Mouse (Mus musculus) heart, postnatal 0 days (tissue): ENCODE measurements around the gene Ankk1. TPM values are rescaled to one million over a fixed set of nuclear protein-coding genes. Genes with fewer than 3 reads are reported as not detected.

Source experiments
- ATAC-seq: fragments of 200-750 bp; cut with Nextera tagmentation; 2 replicates; pipeline ENCODE4 v1.8.0; 2017; ENCODE audit warnings: low read depth, moderate number of reproducible peaks, moderate library complexity; ENCODE audit not compliant: insufficient read depth
- DNase-seq: peaks from one replicate; pipeline ENCODE4 v3.0.0-alpha.2; 2016; ENCODE audit warnings: low spot score
- H3K27ac ChIP-seq: fragments of 300-500 bp; sonication (generic); 2 replicates; pipeline ENCODE4 v1.5.1; 2014; ENCODE audit warnings: low read depth, mild to moderate bottlenecking
- H3K27me3 ChIP-seq: fragments of 300-500 bp; sonication (generic); 2 replicates; pipeline ENCODE4 v1.6.1; 2014; ENCODE audit warnings: low read length, mixed read lengths; ENCODE audit not compliant: control insufficient read depth, insufficient read depth
- H3K36me3 ChIP-seq: fragments of 300-500 bp; sonication (generic); replicated peaks from 2 replicates; pipeline ENCODE4 v1.6.1; 2014; ENCODE audit warnings: low read length, mixed read lengths; ENCODE audit not compliant: control insufficient read depth, insufficient read depth
- H3K4me1 ChIP-seq: fragments of 300-500 bp; sonication (generic); 2 replicates; pipeline ENCODE4 v1.6.1; 2014; ENCODE audit warnings: antibody characterized with exemption; ENCODE audit not compliant: control insufficient read depth, insufficient read depth
- H3K4me2 ChIP-seq: fragments of 300-500 bp; sonication (generic); 2 replicates; pipeline ENCODE4 v1.6.1; 2014; ENCODE audit warnings: low read depth, mild to moderate bottlenecking, low read length, moderate library complexity
- H3K4me3 ChIP-seq: fragments of 300-500 bp; sonication (generic); 2 replicates; pipeline ENCODE4 v1.5.1; 2014; ENCODE audit warnings: low read depth, low read length
- H3K9ac ChIP-seq: fragments of 300-500 bp; sonication (generic); replicated peaks from 2 replicates; pipeline ENCODE4 v1.6.1; 2014; ENCODE audit warnings: low read depth, low read length, mixed read lengths
- H3K9me3 ChIP-seq: fragments of 300-500 bp; sonication (generic); replicated peaks from 2 replicates; pipeline ENCODE4 v1.6.1; 2016; ENCODE audit warnings: low read length; ENCODE audit not compliant: control insufficient read depth
- CTCF ChIP-seq: IDR thresholded peaks from 2 replicates; pipeline ENCODE4 v1.5.1; 2016; ENCODE audit warnings: antibody characterized with exemption, control low read depth, low read depth
- EP300 ChIP-seq: IDR thresholded peaks from 2 replicates; pipeline ENCODE4 v1.6.1; 2016; ENCODE audit warnings: antibody characterized with exemption, low read depth
- WGBS: fragments of 180-500 bp; shearing (Covaris S2); extraction: QIAGEN DNeasy Blood & Tissue Kit; methylation state at CpG from one replicate; pipeline ENCODE4 v1.1.7; 2014; 5-methylcytosine and 5-hydroxymethylcytosine counted together
- polyA plus RNA-seq: library from polyadenylated mRNA; unstranded; fragments of >200 nt; fragmentation: Nextera tagmentation; extraction: Ambion mirVana; gene quantifications from 2 replicates; pipeline ENCODE4 v1.2.1, GENCODE M21; 2015
- total RNA-seq: library from RNA; depleted of rRNA; stranded (reverse); fragments of >200 nt; gene quantifications from 2 replicates; pipeline ENCODE4 v1.2.3, GENCODE M21; 2014; ENCODE audit warnings: low replicate concordance

The Ankk1 gene
- total and polyA plus RNA-seq, 2 experiments from 2014 or later, result not detected

GRCm38 (mm10) chr9:49450491-49450890, 23.7 kb upstream of the Ankk1 start:
- 77% methylated on average over 3 of the region's 3 CpGs for WGBS
- Histone ChIP-seq H3K27ac (no peak overlapping the region), H3K4me1 (peaks cover 7% of the 10 kb centered on the region), H3K4me2 (no peak overlapping the region), H3K4me3 (no peak overlapping the region), H3K9me3 (0 out of 2 replicates have a peak, but pooled peaks cover 4% of the 10 kb centered on the region), H3K27me3 (no peaks in the 10 kb centered on the region), H3K36me3 (no peaks in the 10 kb centered on the region), H3K9ac (no peak overlapping the region)
- ATAC-seq (no peak), DNase-seq (no peak)
- no peak for TF ChIP-seq CTCF
- no peak for TF ChIP-seq EP300

GRCm38 (mm10) chr9:49442621-49443020, 15.8 kb upstream of the Ankk1 start:
- no peaks in the 10 kb centered on the region for H3K27me3 ChIP-seq
- no peak overlapping the region for H3K27ac ChIP-seq
- no peaks in the 10 kb centered on the region for H3K36me3 ChIP-seq
- no peak overlapping the region for H3K9ac ChIP-seq
- H3K9me3 ChIP-seq, result no peaks in the 10 kb centered on the region
- ATAC-seq, result no peak
- no peak overlapping the region for H3K4me3 ChIP-seq
- TF ChIP-seq CTCF (no peak), EP300 (no peak)
- H3K4me2 ChIP-seq, result no peak overlapping the region
- DNase-seq, result no peak
- 74% methylated on average over 3 of the region's 3 CpGs for WGBS
- peaks cover 11% of the 10 kb centered on the region for H3K4me1 ChIP-seq

- no peaks in the 10 kb centered on the region for H3K36me3 ChIP-seq
- TF ChIP-seq EP300, result no peak
- no peak for TF ChIP-seq CTCF
- no peak overlapping the region for H3K4me2 ChIP-seq
- DNase-seq, result no peak
- no peaks in the 10 kb centered on the region for H3K27me3 ChIP-seq
- H3K9ac ChIP-seq, result no peak overlapping the region
- H3K4me3 ChIP-seq, result no peak overlapping the region
- no peak for ATAC-seq
- no peaks in the 10 kb centered on the region for H3K4me1 ChIP-seq
- WGBS, result 59% methylated on average over 5 of the region's 5 CpGs
- no peaks in the 10 kb centered on the region for H3K9me3 ChIP-seq
- H3K27ac ChIP-seq, result no peak overlapping the region
Observed at GRCm38 (mm10) chr9:49427478-49427877, 657 bp upstream of the Ankk1 start.

GRCm38 (mm10) chr9:49425585-49425984, 1.2 kb downstream of the Ankk1 start:
- ATAC-seq (no peak), DNase-seq (no peak)
- Histone ChIP-seq H3K9ac (no peak overlapping the region), H3K4me3 (no peak overlapping the region), H3K4me2 (no peak overlapping the region), H3K4me1 (no peaks in the 10 kb centered on the region), H3K36me3 (no peaks in the 10 kb centered on the region), H3K27ac (no peak overlapping the region), H3K9me3 (no peaks in the 10 kb centered on the region), H3K27me3 (no peaks in the 10 kb centered on the region)
- TF ChIP-seq EP300 (no peak), CTCF (no peak)
- WGBS, result 38% methylated on average over 1 of the region's 1 CpGs

- no peak for TF ChIP-seq CTCF
- TF ChIP-seq EP300, result no peak
- H3K4me2 ChIP-seq, result no peak overlapping the region
- H3K4me1 ChIP-seq, result no peaks in the 10 kb centered on the region
- no peak for ATAC-seq
- WGBS, result 80% methylated on average over 5 of the region's 5 CpGs
- H3K27me3 ChIP-seq, result no peaks in the 10 kb centered on the region
- no peak overlapping the region for H3K9ac ChIP-seq
- no peaks in the 10 kb centered on the region for H3K9me3 ChIP-seq
- H3K36me3 ChIP-seq, result no peaks in the 10 kb centered on the region
- no peak overlapping the region for H3K4me3 ChIP-seq
- H3K27ac ChIP-seq, result no peak overlapping the region
- DNase-seq, result no peak
Observed at GRCm38 (mm10) chr9:49423866-49424265, 3.0 kb downstream of the Ankk1 start.

GRCm38 (mm10) chr9:49410621-49411020, 16.2 kb downstream of the Ankk1 start:
- 51% methylated on average over 5 of the region's 5 CpGs for WGBS
- ATAC-seq (no peak), DNase-seq (no peak)
- no peak for TF ChIP-seq EP300
- Histone ChIP-seq H3K4me1 (no peaks in the 10 kb centered on the region), H3K9ac (no peak overlapping the region), H3K27ac (no peak overlapping the region), H3K27me3 (no peaks in the 10 kb centered on the region), H3K4me3 (no peak overlapping the region), H3K9me3 (no peaks in the 10 kb centered on the region), H3K4me2 (no peak overlapping the region), H3K36me3 (no peaks in the 10 kb centered on the region)
